Mouse (Mus musculus) limb, embryonic 13.5 days (tissue): ENCODE measurements around the gene Tbc1d10b. TPM values are rescaled to one million over a fixed set of nuclear protein-coding genes. Genes with fewer than 3 reads are reported as not detected.

Experiments used
- ATAC-seq: fragments of 200-750 bp; cut with Nextera tagmentation; 2 replicates; pipeline ENCODE4 v1.8.0; 2017; ENCODE audit warnings: low read depth, moderate number of reproducible peaks, moderate TSS enrichment; ENCODE audit not compliant: low FRiP score
- H3K27ac ChIP-seq: fragments of 300-500 bp; sonication (generic); 2 replicates; pipeline ENCODE4 v1.5.1; 2015; ENCODE audit warnings: inconsistent platforms, mild to moderate bottlenecking, moderate library complexity
- H3K27me3 ChIP-seq: fragments of 300-500 bp; sonication (generic); 2 replicates; pipeline ENCODE4 v1.6.1; 2015; ENCODE audit warnings: mild to moderate bottlenecking, inconsistent platforms
- H3K36me3 ChIP-seq: fragments of 300-500 bp; sonication (generic); 2 replicates; pipeline ENCODE4 v1.6.1; 2015; ENCODE audit warnings: inconsistent platforms, mild to moderate bottlenecking, moderate library complexity
- H3K4me1 ChIP-seq: fragments of 300-500 bp; sonication (generic); 2 replicates; pipeline ENCODE4 v1.6.1; 2015; ENCODE audit warnings: inconsistent platforms
- H3K4me2 ChIP-seq: fragments of 300-500 bp; sonication (generic); replicated peaks from 2 replicates; pipeline ENCODE4 v1.6.1; 2015; ENCODE audit warnings: inconsistent platforms, mild to moderate bottlenecking, moderate library complexity
- H3K4me3 ChIP-seq: fragments of 300-500 bp; sonication (generic); 2 replicates; pipeline ENCODE4 v1.5.1; 2015; ENCODE audit warnings: moderate library complexity, mild to moderate bottlenecking, inconsistent platforms
- H3K9ac ChIP-seq: fragments of 300-500 bp; sonication (generic); 2 replicates; pipeline ENCODE4 v1.6.1; 2015; ENCODE audit warnings: mild to moderate bottlenecking, inconsistent platforms
- H3K9me3 ChIP-seq: fragments of 300-500 bp; sonication (generic); 2 replicates; pipeline ENCODE4 v1.6.1; 2016; ENCODE audit warnings: inconsistent platforms
- WGBS: fragments of 180-500 bp; shearing (Covaris S2); methylation state at CpG from one replicate; pipeline ENCODE4 v1.1.7; 2015; 5-methylcytosine and 5-hydroxymethylcytosine counted together
- polyA plus RNA-seq: library from polyadenylated mRNA; unstranded; fragments of >200 nt; fragmentation: Nextera tagmentation; extraction: Ambion mirVana; gene quantifications from 2 replicates; pipeline ENCODE4 v1.2.1, GENCODE M21; 2015

Tbc1d10b gene
- polyA plus RNA-seq, 1 experiment from 2014 or later, result 31.7 TPM

- 64% methylated on average over 5 of the region's 5 CpGs for WGBS
- Histone ChIP-seq H3K9me3 (no peaks in the 10 kb centered on the region), H3K27me3 (peaks cover 9% of the 10 kb centered on the region; the same call in 1 of the 2 replicates), H3K4me3 (no peak overlapping the region), H3K9ac (no peak overlapping the region), H3K36me3 (no peaks in the 10 kb centered on the region), H3K27ac (no peak overlapping the region), H3K4me2 (no peak overlapping the region), H3K4me1 (peaks cover 36% of the 10 kb centered on the region)
- ATAC-seq, result no peak
Observed at GRCm38 (mm10) chr7:127211014-127211745, 2.9 kb upstream of the Tbc1d10b start.

- no peak overlapping the region for H3K4me2 ChIP-seq
- peaks cover 9% of the 10 kb centered on the region; the same call in 1 of the 2 replicates for H3K27me3 ChIP-seq
- 89% methylated on average over 4 of the region's 4 CpGs for WGBS
- peaks cover 39% of the 10 kb centered on the region for H3K4me1 ChIP-seq
- H3K27ac ChIP-seq, result no peak overlapping the region
- no peak overlapping the region for H3K9ac ChIP-seq
- ATAC-seq, result no peak
- no peaks in the 10 kb centered on the region for H3K9me3 ChIP-seq
- H3K36me3 ChIP-seq, result peaks cover 2% of the 10 kb centered on the region
- no peak overlapping the region for H3K4me3 ChIP-seq
Observed at GRCm38 (mm10) chr7:127210266-127210665, 2.0 kb upstream of the Tbc1d10b start.

GRCm38 (mm10) chr7:127209851-127210250 is 1.6 kb upstream of the Tbc1d10b start:
- H3K9me3 ChIP-seq, result no peaks in the 10 kb centered on the region
- peak overlapping the region; percentile 91; the same call in 1 of the 2 replicates for H3K4me3 ChIP-seq
- WGBS, result 78% methylated on average over 5 of the region's 5 CpGs
- no peak for ATAC-seq
- peaks cover 7% of the 10 kb centered on the region for H3K36me3 ChIP-seq
- H3K4me2 ChIP-seq, result peak overlapping the region; percentile 74
- peaks cover 40% of the 10 kb centered on the region for H3K4me1 ChIP-seq
- peak overlapping the region; percentile 83; the same call in 1 of the 2 replicates for H3K27ac ChIP-seq
- H3K27me3 ChIP-seq, result peaks cover 9% of the 10 kb centered on the region; the same call in 1 of the 2 replicates
- no peak overlapping the region for H3K9ac ChIP-seq

DNA sequence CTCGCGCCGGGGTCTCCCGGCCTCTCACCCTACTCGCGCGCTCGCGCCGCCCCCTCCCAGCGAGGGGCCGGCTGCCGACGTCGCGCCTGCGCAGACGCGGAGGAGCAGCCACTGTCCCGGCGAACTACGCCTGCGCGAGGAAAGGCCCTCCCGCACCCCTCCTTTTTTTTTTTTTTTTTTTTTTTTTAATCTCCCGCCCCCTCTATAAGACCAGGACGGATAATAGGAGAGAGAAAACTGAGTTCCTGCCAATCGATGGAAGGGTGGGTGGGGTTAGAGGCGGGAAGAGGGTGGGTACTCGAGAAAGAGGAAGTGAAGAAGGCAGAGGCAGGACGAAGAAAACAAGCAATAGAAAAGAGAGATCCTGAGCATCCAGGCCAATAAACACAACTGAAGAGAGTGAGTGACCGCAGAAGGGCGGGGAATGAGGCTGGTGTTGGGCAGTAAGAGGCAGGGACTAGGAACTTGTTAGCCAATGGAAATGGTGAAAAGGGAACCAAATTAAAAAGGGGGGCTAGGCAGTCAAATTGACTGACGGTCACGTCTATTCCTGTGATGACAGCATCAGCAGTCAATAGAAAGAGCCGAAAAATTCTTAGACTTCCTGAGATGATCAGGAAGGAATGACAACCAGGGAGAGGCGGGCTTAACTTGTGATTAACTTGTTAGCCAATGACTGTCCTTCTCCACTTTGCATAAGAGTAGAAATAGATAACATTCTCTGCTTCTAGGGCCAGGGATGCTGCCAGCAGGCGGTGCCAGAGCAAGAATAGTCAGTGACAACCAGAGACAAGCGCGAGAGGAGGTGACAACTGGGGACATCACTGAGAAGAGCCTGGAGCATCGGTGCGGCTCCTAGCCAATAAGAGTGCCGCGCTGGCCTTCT is 528 bp upstream of the Tbc1d10b start, which contains the start of gene Mylpf:
Gene Mylpf, plus strand, starts transcription at position 338 of the 886 bp plus-strand sequence.
- under 1% methylated on average over 44 of the region's 44 CpGs for WGBS
- Histone ChIP-seq H3K4me2 (peak within 1 kb of the TSS; percentile 98), H3K9ac (peak within 1 kb of the TSS; percentile 97), H3K9me3 (no peaks in the 10 kb centered on the region), H3K36me3 (peaks cover 13% of the 10 kb centered on the region), H3K27ac (peak within 1 kb of the TSS; percentile 84), H3K4me1 (peaks cover 29% of the 10 kb centered on the region), H3K4me3 (peak within 1 kb of the TSS; percentile 91), H3K27me3 (0 out of 2 replicates have a peak, but pooled peaks cover 6% of the 10 kb centered on the region)
- peak; percentile 94 for ATAC-seq

- no peak for ATAC-seq
- Histone ChIP-seq H3K4me2 (peak overlapping the region; percentile 98), H3K4me1 (peaks cover 28% of the 10 kb centered on the region), H3K9ac (peak overlapping the region; percentile 97), H3K36me3 (peaks cover 24% of the 10 kb centered on the region), H3K4me3 (peak overlapping the region; percentile 91), H3K27me3 (no peaks in the 10 kb centered on the region), H3K27ac (peak overlapping the region; percentile 84), H3K9me3 (no peaks in the 10 kb centered on the region)
- WGBS, result under 1% methylated on average over 51 of the region's 53 CpGs
Observed at GRCm38 (mm10) chr7:127207374-127208294, 634 bp downstream of the Tbc1d10b start.

DNA sequence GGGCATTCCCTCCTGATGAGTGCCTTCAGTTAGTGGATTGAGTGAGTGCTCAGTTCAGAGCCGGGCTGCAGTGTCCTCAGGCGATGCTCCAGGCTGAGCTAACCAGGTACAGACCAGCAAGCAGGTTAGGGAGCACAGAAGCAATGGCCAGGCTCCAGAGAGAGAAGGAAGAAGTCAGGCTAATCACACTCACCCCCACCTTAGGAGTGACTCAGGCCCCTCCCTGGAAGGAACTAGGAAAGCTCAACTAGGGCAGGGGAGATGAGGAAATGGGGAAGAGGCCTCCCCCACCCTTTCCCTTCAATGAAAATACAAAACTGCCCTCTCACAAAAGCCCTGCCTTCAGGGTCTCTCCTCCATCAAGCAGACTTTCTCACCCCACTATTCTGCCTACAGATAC is 1.7 kb downstream of the Tbc1d10b start:
- WGBS, result 51% methylated on average over 2 of the region's 2 CpGs
- Histone ChIP-seq H3K4me3 (peak overlapping the region; percentile 91), H3K27me3 (no peaks in the 10 kb centered on the region), H3K9ac (peak overlapping the region; percentile 97), H3K27ac (peak overlapping the region; percentile 84), H3K36me3 (peaks cover 35% of the 10 kb centered on the region), H3K9me3 (no peaks in the 10 kb centered on the region), H3K4me1 (peaks cover 28% of the 10 kb centered on the region), H3K4me2 (peak overlapping the region; percentile 98)
- no peak for ATAC-seq

GRCm38 (mm10) chr7:127196484-127196883 is 11.8 kb downstream of the Tbc1d10b start:
- Histone ChIP-seq H3K27me3 (no peaks in the 10 kb centered on the region), H3K36me3 (peaks cover 81% of the 10 kb centered on the region), H3K4me2 (peak overlapping the region; percentile 69), H3K9ac (peak overlapping the region; percentile 72), H3K27ac (peak overlapping the region; percentile 88), H3K9me3 (no peaks in the 10 kb centered on the region), H3K4me3 (peak overlapping the region; percentile 71), H3K4me1 (peaks cover 28% of the 10 kb centered on the region)
- ATAC-seq, result no peak
- WGBS, result 61% methylated on average over 11 of the region's 11 CpGs

DNA sequence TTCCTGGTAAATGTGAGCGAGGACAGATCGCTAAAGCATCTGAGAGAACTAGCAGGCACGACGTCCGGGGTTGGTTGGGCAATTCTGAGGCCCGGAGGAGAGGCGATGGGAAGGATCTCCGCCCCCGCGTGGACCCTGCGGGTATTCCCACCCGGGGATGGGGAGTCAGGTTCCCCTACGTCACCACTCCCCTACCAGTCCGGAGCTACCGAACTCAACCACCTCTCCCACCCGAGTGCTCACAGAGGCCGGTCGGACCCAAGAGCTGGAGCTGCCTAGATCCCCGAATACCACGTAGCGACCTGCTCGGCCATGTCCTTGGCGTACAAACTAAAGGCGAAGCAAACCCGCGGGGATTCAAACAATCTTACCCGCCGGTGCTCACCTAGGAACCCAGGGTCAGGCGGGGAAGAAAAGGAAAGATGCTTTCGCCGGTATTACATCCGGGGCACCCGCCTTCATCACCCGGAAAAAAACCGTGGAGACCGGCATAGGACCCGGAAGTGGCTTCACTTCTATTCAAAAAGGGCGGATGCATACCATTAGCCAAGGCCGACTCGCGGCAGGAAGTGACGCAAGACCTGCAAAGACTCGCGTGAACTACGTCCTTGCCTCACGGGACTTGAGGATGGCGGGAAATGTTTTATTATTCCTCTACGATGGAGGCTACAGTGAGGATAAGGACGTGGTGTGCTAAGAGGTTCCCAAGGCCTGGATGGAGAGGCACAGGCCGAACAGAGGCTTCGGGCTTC is 12.5 kb downstream of the Tbc1d10b start, which contains the start of gene Cd2bp2:
Gene Cd2bp2, minus strand, starts transcription at position 507 of the 752 bp plus-strand sequence.
- Histone ChIP-seq H3K4me2 (peak within 1 kb of the TSS; percentile 90), H3K4me1 (peaks cover 28% of the 10 kb centered on the region), H3K27ac (peak within 1 kb of the TSS; percentile 90), H3K36me3 (peaks cover 79% of the 10 kb centered on the region), H3K4me3 (peak within 1 kb of the TSS; percentile 71), H3K9ac (peak within 1 kb of the TSS; percentile 78), H3K27me3 (no peaks in the 10 kb centered on the region), H3K9me3 (no peaks in the 10 kb centered on the region)
- peak; percentile 96 for ATAC-seq
- WGBS, result under 1% methylated on average over 51 of the region's 51 CpGs

GRCm38 (mm10) chr7:127194633-127195029 is 13.6 kb downstream of the Tbc1d10b start:
- Histone ChIP-seq H3K4me3 (peak overlapping the region; percentile 71), H3K36me3 (peaks cover 68% of the 10 kb centered on the region), H3K27me3 (no peaks in the 10 kb centered on the region), H3K4me2 (peak overlapping the region; percentile 90), H3K4me1 (peaks cover 28% of the 10 kb centered on the region), H3K9ac (peak overlapping the region; percentile 78), H3K9me3 (no peaks in the 10 kb centered on the region), H3K27ac (peak overlapping the region; percentile 90; the same call in 1 of the 2 replicates)
- WGBS, result 76% methylated on average over 7 of the region's 7 CpGs
- no peak for ATAC-seq

- 91% methylated on average over 17 of the region's 17 CpGs for WGBS
- H3K9me3 ChIP-seq, result no peaks in the 10 kb centered on the region
- H3K4me3 ChIP-seq, result peak overlapping the region; percentile 71
- H3K9ac ChIP-seq, result peak overlapping the region; percentile 78
- peaks cover 28% of the 10 kb centered on the region for H3K4me1 ChIP-seq
- no peak for ATAC-seq
- peak overlapping the region; percentile 90 for H3K4me2 ChIP-seq
- H3K27me3 ChIP-seq, result no peaks in the 10 kb centered on the region
- H3K27ac ChIP-seq, result no peak overlapping the region
- H3K36me3 ChIP-seq, result peaks cover 63% of the 10 kb centered on the region
Observed at GRCm38 (mm10) chr7:127194011-127194632, 14.1 kb downstream of the Tbc1d10b start.
